Mouse (Mus musculus) hematopoietic stem cell, adult 5-6 weeks (primary cell): ENCODE results near the gene Ncan. TPM values are rescaled to one million over a fixed set of nuclear protein-coding genes. Genes with fewer than 3 reads are reported as not detected.
"Not testable (repeated sequence)": the region's sequence is repeated elsewhere in the genome, so short reads cannot be mapped to it uniquely, and the experiment has no call there.

Experiments used
- ATAC-seq, 2 experiments: fragments of 125-278 bp in 1 of 2; replicated peaks in 1 of 2; 2 replicates each; pipeline ENCODE4 v1.8.0; 2016 to 2017; ENCODE audit warnings: inconsistent platforms in 2 of 2, mild to moderate bottlenecking in 2 of 2, moderate number of reproducible peaks in 2 of 2, low read depth in 1 of 2, moderate TSS enrichment in 1 of 2; ENCODE audit not compliant: low FRiP score in 2 of 2, poor library complexity in 2 of 2, severe bottlenecking in 2 of 2, insufficient read depth in 1 of 2, low TSS enrichment in 1 of 2
- total RNA-seq: library from RNA; stranded (forward); fragments of 172-1452, 232-1000 nt; gene quantifications from 2 replicates; pipeline ENCODE4 v1.2.3, GENCODE M21; 2017

Gene Ncan
- total RNA-seq, 1 experiment from 2014 or later = not detected

- ATAC-seq = no peak
These were observed 21.4 kb downstream of the Ncan start for GRCm38 (mm10) chr8:70099276-70099675.

GRCm38 (mm10) chr8:70092786-70093185 is 27.9 kb downstream of the Ncan start:
- no peak for ATAC-seq

DNA sequence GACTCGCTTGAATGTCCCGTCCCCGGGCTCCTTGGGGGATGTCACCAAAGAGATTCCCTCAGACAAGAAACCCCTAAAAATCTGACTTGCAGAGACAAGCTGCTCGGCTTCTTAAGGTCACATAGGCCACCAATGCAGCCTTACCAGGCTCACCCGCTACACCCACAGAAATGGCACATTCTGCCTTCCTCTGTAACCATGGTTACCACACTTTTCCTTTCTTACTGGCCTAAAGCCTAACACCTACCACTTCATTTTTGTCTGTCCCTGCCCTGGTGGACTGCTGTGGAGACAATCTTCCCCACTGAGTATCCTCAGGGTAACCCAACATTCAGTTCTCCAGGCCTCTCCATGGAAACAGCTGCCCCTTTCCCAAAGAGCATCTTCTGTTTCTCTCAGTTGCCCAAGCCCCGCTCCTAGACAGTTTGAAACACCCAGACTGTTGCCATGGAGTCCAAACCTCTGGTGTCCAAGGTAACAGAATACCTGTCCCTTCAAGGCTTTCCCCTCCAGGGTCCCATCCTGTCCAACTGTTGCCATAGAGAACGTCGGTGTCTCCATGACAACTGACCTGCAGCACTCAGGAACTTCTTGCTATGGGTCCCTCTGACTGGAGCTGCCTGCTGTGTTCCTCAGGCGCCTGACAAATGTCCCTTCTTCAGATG is 31.2 kb downstream of the Ncan start:
- no peak for ATAC-seq

DNA sequence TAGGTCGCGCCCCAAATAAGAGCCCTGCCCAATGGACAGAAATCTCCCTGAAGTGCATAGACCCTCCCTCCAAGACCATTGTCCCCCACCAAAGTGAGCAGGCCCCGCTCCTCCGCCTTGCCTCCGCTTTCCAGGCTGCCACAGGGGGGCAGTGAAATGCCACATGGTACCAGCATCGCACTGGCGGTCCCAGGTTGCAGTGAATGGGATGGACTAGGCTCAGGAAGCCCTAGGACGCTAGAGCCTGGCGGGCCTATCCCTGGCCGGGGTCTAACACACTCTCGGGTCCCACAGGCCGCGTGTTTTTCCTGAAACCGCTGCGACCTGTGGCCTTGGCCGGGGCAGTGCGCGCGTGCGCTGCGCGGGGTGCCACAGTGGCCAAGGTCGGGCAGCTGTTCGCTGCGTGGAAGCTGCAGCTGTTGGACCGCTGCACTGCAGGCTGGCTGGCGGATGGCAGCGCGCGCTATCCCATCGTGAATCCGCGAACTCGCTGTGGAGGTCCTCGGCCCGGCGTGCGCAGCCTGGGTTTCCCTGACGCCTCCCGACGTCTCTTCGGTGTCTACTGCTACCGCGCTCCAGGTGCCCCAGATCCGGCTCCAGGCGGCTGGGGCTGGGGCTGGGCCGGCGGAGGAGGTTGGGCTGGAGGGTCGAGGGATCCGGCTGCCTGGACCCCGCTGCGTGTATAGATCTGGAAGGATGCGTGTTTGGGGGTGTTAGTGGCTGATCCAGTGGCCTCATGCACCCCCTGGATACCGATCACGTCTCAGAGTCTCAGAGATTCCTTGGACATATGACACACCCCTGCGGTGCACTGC is 32.6 kb downstream of the Ncan start:
- ATAC-seq = peak; percentile 13 to 30; a peak in 1 of 4 replicates

GRCm38 (mm10) chr8:70087237-70087636 is 33.4 kb downstream of the Ncan start:
- ATAC-seq = no peak

DNA sequence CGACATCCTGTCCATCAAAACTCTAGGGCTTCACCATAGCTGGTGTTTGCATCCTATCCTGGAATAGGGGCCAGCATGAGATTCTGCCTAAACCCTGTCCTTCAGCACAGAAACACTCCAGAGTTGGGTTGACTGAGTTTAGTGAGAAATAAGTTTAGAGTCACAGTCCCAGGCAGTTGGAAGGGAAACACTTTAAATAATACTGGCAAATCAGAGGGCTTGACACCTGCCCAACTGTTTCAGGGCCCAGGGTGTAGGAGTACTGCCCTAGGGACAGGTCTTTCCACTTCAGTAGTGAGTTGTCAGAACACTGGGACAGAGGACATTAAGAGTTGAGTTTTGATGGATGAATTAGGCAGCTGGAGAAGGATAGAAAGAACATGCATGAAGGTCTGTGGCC is 34.5 kb downstream of the Ncan start:
- no peak for ATAC-seq

GRCm38 (mm10) chr8:70084191-70085065 is 36.2 kb downstream of the Ncan start:
- ATAC-seq = no peak

GRCm38 (mm10) chr8:70083285-70083684 is 37.4 kb downstream of the Ncan start, which contains the start of gene Hapln4:
Gene Hapln4, plus strand, starts transcription at chr8:70083457.
- no peak for ATAC-seq

DNA sequence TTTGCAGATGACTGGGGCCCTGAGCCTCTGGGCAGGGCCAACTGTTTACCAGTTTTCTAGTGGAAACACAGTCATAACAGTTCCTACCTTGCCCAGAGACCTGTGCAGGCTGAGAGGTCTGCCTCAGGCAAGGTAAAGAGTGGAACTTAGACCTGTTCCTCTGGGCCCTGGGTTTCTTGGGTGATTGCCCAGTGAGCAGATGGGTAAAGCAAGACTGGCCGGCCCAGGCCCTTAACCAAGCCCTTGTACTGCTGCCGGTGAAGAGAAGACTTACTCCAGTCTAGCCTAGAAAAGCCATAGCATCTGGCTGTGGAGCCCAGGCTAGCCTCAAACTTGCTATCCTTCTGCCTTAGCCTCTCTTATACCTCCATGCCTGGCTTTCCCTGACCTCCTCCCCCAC is 38.7 kb downstream of the Ncan start:
- no peak for ATAC-seq

DNA sequence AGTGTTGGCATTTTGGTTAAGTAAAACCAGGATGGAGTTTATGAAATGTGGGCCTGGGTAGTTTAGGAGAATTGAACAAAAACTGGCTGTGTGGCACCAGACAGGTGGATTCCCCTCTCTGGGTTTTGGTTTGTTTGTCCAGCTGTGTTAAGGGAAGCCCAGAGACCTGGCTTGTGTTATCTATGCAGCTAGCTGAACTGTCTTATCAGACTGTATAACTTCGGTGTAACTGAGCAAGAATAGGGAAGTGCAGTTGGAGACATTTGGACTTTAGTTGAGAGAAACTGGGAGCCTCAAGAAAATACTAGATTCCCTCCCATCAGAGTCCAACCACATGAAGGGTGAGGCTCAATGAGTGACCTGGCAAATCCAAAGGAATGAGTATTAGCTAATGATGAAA is 47.0 kb downstream of the Ncan start:
- ATAC-seq = no peak

DNA sequence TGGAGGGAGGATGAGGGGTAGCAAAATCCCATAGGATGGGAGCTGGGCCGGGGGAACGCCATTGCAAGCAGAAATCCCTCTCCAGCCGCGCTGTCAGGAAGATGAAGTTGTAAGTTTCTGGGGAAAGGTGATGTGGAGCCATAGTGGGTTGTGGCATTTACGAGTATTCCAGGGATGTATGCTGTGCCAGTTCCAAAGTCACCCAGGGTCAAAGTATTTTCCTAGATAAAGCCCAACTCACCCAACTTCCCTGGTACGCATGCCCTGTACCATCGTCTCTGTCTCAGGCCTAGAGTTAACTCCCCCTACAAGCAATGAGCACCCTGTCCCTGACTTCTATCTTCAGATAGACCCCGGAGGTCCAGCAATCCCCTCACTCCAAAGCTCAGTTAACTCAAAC is 47.6 kb downstream of the Ncan start:
- no peak for ATAC-seq

GRCm38 (mm10) chr8:70072441-70073069 is 48.1 kb downstream of the Ncan start, which contains the start of gene Tm6sf2:
Gene Tm6sf2, plus strand, starts transcription at chr8:70072924.
- ATAC-seq = peak; percentile 23 to 48

DNA sequence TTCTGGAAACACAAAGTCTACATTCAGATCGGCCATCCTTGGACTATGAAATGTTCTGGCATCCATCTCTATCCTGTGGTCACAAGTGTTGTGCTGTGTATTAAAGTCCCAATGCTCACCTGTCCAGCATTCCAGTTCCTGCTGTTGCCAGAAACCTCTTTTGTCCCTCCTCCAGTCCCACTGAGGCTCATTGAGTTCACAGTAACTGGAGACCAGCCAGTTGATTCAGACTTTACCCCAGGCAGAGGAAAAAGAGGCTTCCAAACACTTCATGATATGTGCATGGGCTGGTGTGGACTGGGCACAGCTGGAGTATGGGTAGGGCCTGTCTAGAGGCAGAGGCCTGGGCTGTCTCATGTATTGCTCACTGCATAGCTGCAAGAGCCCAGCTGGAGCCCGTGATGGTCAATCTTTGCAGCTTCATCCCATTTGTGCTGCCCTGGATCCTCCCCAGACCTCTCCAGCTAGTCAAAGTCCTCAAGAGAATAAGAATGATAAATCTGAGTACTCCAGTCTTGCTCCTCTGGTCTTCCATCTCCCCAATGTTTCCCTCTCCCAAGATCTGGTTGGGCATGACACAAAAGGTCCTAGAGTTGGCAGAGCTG is 48.7 kb downstream of the Ncan start:
- ATAC-seq = no peak

DNA sequence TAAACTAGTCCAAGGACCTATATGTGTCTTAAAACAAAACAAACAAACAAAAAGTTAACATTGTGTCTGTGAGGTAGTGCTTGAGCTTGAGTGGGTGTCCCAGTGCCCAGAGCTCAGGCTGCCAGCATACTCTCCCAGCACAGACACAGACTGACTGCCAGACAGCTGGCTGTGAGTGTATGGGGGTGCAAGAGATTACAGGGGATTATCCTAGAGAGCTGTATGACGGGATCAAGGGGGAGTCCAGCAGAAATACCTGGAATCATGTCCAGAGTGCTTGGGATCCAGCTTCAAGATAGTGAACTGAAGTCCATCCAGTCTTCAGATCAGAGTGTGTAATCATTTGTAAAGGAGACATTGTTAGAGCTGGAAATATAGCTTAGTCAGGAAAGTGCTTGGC is 63.0 kb downstream of the Ncan start:
- no peak for ATAC-seq

DNA sequence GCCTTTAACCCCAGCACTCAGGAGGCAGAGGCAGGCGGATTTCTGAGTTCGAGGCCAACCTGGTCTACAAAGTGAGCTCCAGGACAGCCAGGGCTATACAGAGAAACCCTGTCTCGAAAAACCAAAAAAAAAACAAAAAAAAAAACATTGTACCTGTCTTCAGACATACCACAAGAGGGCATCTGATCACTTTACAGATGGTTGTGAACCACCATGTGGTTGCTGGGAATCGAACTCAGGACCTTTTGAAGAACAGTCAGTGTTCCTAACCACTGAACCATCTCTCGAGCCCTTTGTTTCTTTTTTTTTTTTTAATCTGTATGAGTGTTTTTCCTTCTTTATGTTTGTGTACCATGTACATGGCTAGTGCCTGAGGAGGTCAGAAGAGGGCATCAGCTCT is 70.2 kb downstream of the Ncan start:
- not testable (repeated sequence) for ATAC-seq

- no peak for ATAC-seq
These were observed 71.0 kb downstream of the Ncan start for GRCm38 (mm10) chr8:70049662-70050061.

- no peak for ATAC-seq
These were observed 76.7 kb downstream of the Ncan start for GRCm38 (mm10) chr8:70043996-70044395.
